8 mouse cellular contexts compared by ENCODE assay signal in genomic region chr9:118488138-118488895, GRCm38 (mm10). TPM values are rescaled to one million over a fixed set of nuclear protein-coding genes. Genes with fewer than 3 reads are reported as not detected.
DNase-seq lines count a peak whose midpoint lies in the region; ATAC-seq and TF ChIP-seq lines count a peak whose summit lies in the region.

No protein-coding gene starts in this region.

- ATAC-seq in lung, embryonic 15.5 days (ENCODE audit: borderline replicate concordance, extremely low read depth, low FRiP score, low TSS enrichment), result no peak
- ATAC-seq in neural tube, embryonic 15.5 days (ENCODE audit: low FRiP score), result no peak

- no peaks in the 10 kb centered on the region; the same call in 1 of the 2 replicates for H3K27me3 ChIP-seq in testis, adult 2 months (ENCODE audit: control insufficient read depth, insufficient read depth, low read length)
- H3K27me3 ChIP-seq in heart, adult 2 months (ENCODE audit: control insufficient read depth, insufficient read depth, low read length), result peaks cover 12% of the 10 kb centered on the region
- peaks cover 2% of the 10 kb centered on the region; the same call in 1 of the 2 replicates for H3K27me3 ChIP-seq in kidney, adult 2 months (replicated peaks; ENCODE audit: control insufficient read depth, insufficient read depth, low read length)
- peaks cover 65% of the 10 kb centered on the region for H3K27me3 ChIP-seq in lung, embryonic 15.5 days
- peaks cover 70% of the 10 kb centered on the region for H3K27me3 ChIP-seq in neural tube, embryonic 15.5 days (replicated peaks)

- no peak overlapping the region for H3K9ac ChIP-seq in heart, adult 2 months (ENCODE audit: low read depth, low read length)
- no peak overlapping the region for H3K9ac ChIP-seq in lung, embryonic 15.5 days
- H3K9ac ChIP-seq in neural tube, embryonic 15.5 days (replicated peaks), result no peak overlapping the region

- peak overlapping the region; percentile 11; the same call in 1 of the 2 replicates for H3K4me3 ChIP-seq in testis, adult 2 months (ENCODE audit: control insufficient read depth, low read depth, low read length)
- H3K4me3 ChIP-seq in heart, adult 2 months, result peak overlapping the region; percentile 29
- H3K4me3 ChIP-seq in kidney, adult 2 months (ENCODE audit: insufficient read depth, low read depth, low read length), result peak overlapping the region; percentile 50
- H3K4me3 ChIP-seq in lung, embryonic 15.5 days, result peak overlapping the region; percentile 35
- peak overlapping the region; percentile 17 for H3K4me3 ChIP-seq in neural tube, embryonic 15.5 days (replicated peaks)

- no peaks in the 10 kb centered on the region for H3K9me3 ChIP-seq in lung, embryonic 15.5 days
- H3K9me3 ChIP-seq in neural tube, embryonic 15.5 days (replicated peaks), result no peaks in the 10 kb centered on the region

- peak overlapping the region; percentile 70 for H3K4me2 ChIP-seq in lung, embryonic 15.5 days
- peak overlapping the region; percentile 55 for H3K4me2 ChIP-seq in neural tube, embryonic 15.5 days

- TF ChIP-seq POLR2A in testis, adult 2 months (IDR thresholded peaks at IDR 0.05; ENCODE audit: control insufficient read depth, low read depth, low read length), result no peak
- no peak for TF ChIP-seq POLR2A in heart, adult 2 months (IDR thresholded peaks at IDR 0.05; ENCODE audit: insufficient read depth, low read depth, low read length)
- TF ChIP-seq POLR2A in kidney, adult 2 months (IDR thresholded peaks at IDR 0.05; ENCODE audit: low read depth, low read length), result no peak

- WGBS in heart, adult 2 months, result under 1% methylated on average over 28 of the region's 28 CpGs
- WGBS in kidney, adult 2 months, result 2% methylated on average over 28 of the region's 28 CpGs
- WGBS in lung, embryonic 15.5 days, result under 1% methylated on average over 28 of the region's 28 CpGs
- WGBS in neural tube, embryonic 15.5 days, result under 1% methylated on average over 27 of the region's 28 CpGs

- peaks cover 14% of the 10 kb centered on the region for H3K4me1 ChIP-seq in testis, adult 2 months (ENCODE audit: control insufficient read depth, insufficient read depth, low read length)
- H3K4me1 ChIP-seq in heart, adult 2 months (ENCODE audit: control insufficient read depth, insufficient read depth, low read length), result no peaks in the 10 kb centered on the region; the same call in 1 of the 2 replicates
- H3K4me1 ChIP-seq in kidney, adult 2 months (ENCODE audit: control insufficient read depth, insufficient read depth, low read length), result peaks cover 4% of the 10 kb centered on the region; the same call in 1 of the 2 replicates
- H3K4me1 ChIP-seq in lung, embryonic 15.5 days, result peaks cover 20% of the 10 kb centered on the region
- H3K4me1 ChIP-seq in neural tube, embryonic 15.5 days, result peaks cover 24% of the 10 kb centered on the region

- TF ChIP-seq EP300 in heart, adult 2 months (IDR thresholded peaks at IDR 0.05; ENCODE audit: insufficient read depth, low read depth, low read length), result no peak

- intact Hi-C loops in heart, adult 2 months (cut with DNase I), result loop anchor here (5.0 kb wide), 1 partner anchor 336 kb away; the partner anchor contains the start of gene Cmc1

- H3K79me2 ChIP-seq in heart, adult 2 months (replicated peaks; ENCODE audit: control insufficient read depth, insufficient read depth, low read length), result no peaks in the 10 kb centered on the region

- DNase-seq in testis, postnatal 14 days (ENCODE audit: low spot score), result no peak
- DNase-seq in cerebellum, adult 8-10 months, result peak; percentile 74
- DNase-seq in heart, adult 2 months, result peak; percentile 58 to 68
- DNase-seq in kidney, adult 2 months, result peak; percentile 77
- DNase-seq in right cerebral cortex, adult 18-20 months, result no peak

- H3K27ac ChIP-seq in testis, adult 2 months (ENCODE audit: control insufficient read depth, insufficient read depth, low read depth, low read length), result no peak overlapping the region
- no peak overlapping the region for H3K27ac ChIP-seq in heart, adult 2 months
- no peak overlapping the region for H3K27ac ChIP-seq in kidney, adult 2 months (ENCODE audit: insufficient read depth, low read depth, low read length)
- no peak overlapping the region for H3K27ac ChIP-seq in lung, embryonic 15.5 days
- H3K27ac ChIP-seq in neural tube, embryonic 15.5 days (replicated peaks), result no peak overlapping the region

- TF ChIP-seq CTCF in testis, adult 2 months (IDR thresholded peaks at IDR 0.05; ENCODE audit: control insufficient read depth, insufficient read depth, insufficient replicate concordance, low read depth, low read length), result no peak
- peak; percentile 66 for TF ChIP-seq CTCF in heart, adult 2 months (IDR thresholded peaks at IDR 0.05)
- TF ChIP-seq CTCF in kidney, adult 2 months (conservative IDR thresholded peaks at IDR 0.05; ENCODE audit: insufficient read depth, insufficient read length, low read depth, low read length), result peak; percentile 48

- no peaks in the 10 kb centered on the region for H3K36me3 ChIP-seq in testis, adult 2 months (ENCODE audit: control insufficient read depth, insufficient read depth, low read length)
- H3K36me3 ChIP-seq in heart, adult 2 months (ENCODE audit: control insufficient read depth, insufficient read depth, low read length), result no peaks in the 10 kb centered on the region
- no peaks in the 10 kb centered on the region for H3K36me3 ChIP-seq in kidney, adult 2 months (ENCODE audit: control insufficient read depth, insufficient read depth, low read length)
- no peaks in the 10 kb centered on the region for H3K36me3 ChIP-seq in lung, embryonic 15.5 days
- H3K36me3 ChIP-seq in neural tube, embryonic 15.5 days, result no peaks in the 10 kb centered on the region

RNA-seq across cellular contexts. Expression of gene Eomes, which starts 10.3 kb away (rescaled TPM):
- 0.09 and 0.10 TPM in 2 replicates for polyA plus RNA-seq in testis, adult 2 months (2012; rRNA removed)
- total RNA-seq in heart, adult 2 months (2021), result under 1 TPM; 0.07 to 0.13 TPM
- polyA plus RNA-seq in heart, adult 2 months (2012; rRNA removed), result 0.23 TPM in 1 of 2 replicates, not detected in the other
- polyA plus RNA-seq in kidney, adult 2 months (2012; rRNA removed), result 0.05 and 0.36 TPM in 2 replicates
- polyA plus RNA-seq in lung, embryonic 15.5 days (2015; fragmentation: Nextera tagmentation; extraction: Ambion mirVana), result 0.08 TPM in 1 of 2 replicates, not detected in the other
- polyA plus RNA-seq in neural tube, embryonic 15.5 days (2015; fragmentation: Nextera tagmentation; extraction: Ambion mirVana), result 0.06 TPM in 1 of 2 replicates, not detected in the other

RNA-seq across cellular contexts. Expression of gene Golga4, which starts 17.8 kb away (rescaled TPM):
- 35.9 and 41.0 TPM in 2 replicates for polyA plus RNA-seq in testis, adult 2 months (2012; rRNA removed)
- 100 to 1,000 TPM; 350 to 420 TPM for total RNA-seq in heart, adult 2 months (2021)
- 34.4 and 62.8 TPM in 2 replicates for polyA plus RNA-seq in heart, adult 2 months (2012; rRNA removed)
- polyA plus RNA-seq in kidney, adult 2 months (2012; rRNA removed), result 20.7 and 23.1 TPM in 2 replicates
- polyA plus RNA-seq in lung, embryonic 15.5 days (2015; fragmentation: Nextera tagmentation; extraction: Ambion mirVana), result 39.2 and 43.5 TPM in 2 replicates
- 44.4 and 45.2 TPM in 2 replicates for polyA plus RNA-seq in neural tube, embryonic 15.5 days (2015; fragmentation: Nextera tagmentation; extraction: Ambion mirVana)

Comparison
In these comparisons a context has a peak if more than half of its experiments do, and no peak if none do; other contexts are left out.
1. DNase-seq: peak in cerebellum, adult 8-10 months (single experiment), heart, adult 2 months (2 of 2) and kidney, adult 2 months (single experiment); none in testis, postnatal 14 days (single experiment) and right cerebral cortex, adult 18-20 months (single experiment).
2. Peak in every context shown above with its lines, with median percentiles within 50 percentile points of each other: H3K4me3 ChIP-seq.